Mouse (Mus musculus) MEL (cell line): ENCODE results near the gene Rubcn. TPM values are rescaled to one million over a fixed set of nuclear protein-coding genes. Genes with fewer than 3 reads are reported as not detected.

Source experiments
- DNase-seq: peaks from one replicate; pipeline ENCODE4 v3.0.0; 2011; ENCODE audit warnings: low read depth, low spot score
- H3K27ac ChIP-seq: 2 replicates; pipeline ENCODE4 v1.5.1; 2012; ENCODE audit warnings: low read depth, mild to moderate bottlenecking, control low read depth, low read length, moderate library complexity; ENCODE audit not compliant: control insufficient read depth
- H3K27me3 ChIP-seq, 2 experiments: fragments of 150-350 bp in 1 of 2; sonication (generic) in 1 of 2; 2 replicates each; pipeline ENCODE4 v1.6.1; 2012; ENCODE audit warnings: low read length in 2 of 2, mild to moderate bottlenecking in 2 of 2, improper control_type of control experiment in 1 of 2, moderate library complexity in 1 of 2; ENCODE audit not compliant: insufficient read depth in 2 of 2, control insufficient read depth in 1 of 2
- H3K36me3 ChIP-seq, 2 experiments: 2 replicates each; pipeline ENCODE4 v1.6.1; 2012 to 2014; ENCODE audit warnings: low read length in 2 of 2, improper control_type of control experiment in 1 of 2, inconsistent platforms in 1 of 2, mild to moderate bottlenecking in 1 of 2; ENCODE audit not compliant: insufficient read depth in 2 of 2, control insufficient read depth in 1 of 2
- H3K4me1 ChIP-seq, 2 experiments: fragments of 150-350 bp in 1 of 2; sonication (generic) in 1 of 2; 2 replicates each; pipeline ENCODE4 v1.6.1; 2012; ENCODE audit warnings: low read length in 2 of 2, improper control_type of control experiment in 1 of 2, mild to moderate bottlenecking in 1 of 2; ENCODE audit not compliant: insufficient read depth in 2 of 2, control insufficient read depth in 1 of 2
- H3K4me3 ChIP-seq, 2 experiments: fragments of 150-350 bp in 1 of 2; sonication (generic) in 1 of 2; 2 replicates each; pipeline ENCODE4 v1.5.1; 2012; ENCODE audit warnings: low read depth in 2 of 2, low read length in 2 of 2, mild to moderate bottlenecking in 2 of 2, moderate library complexity in 2 of 2, control low read depth in 1 of 2, improper control_type of control experiment in 1 of 2; ENCODE audit not compliant: control insufficient read depth in 1 of 2, insufficient read depth in 1 of 2
- H3K79me2 ChIP-seq: 2 replicates; pipeline ENCODE4 v1.6.1; 2012; ENCODE audit warnings: mild to moderate bottlenecking, low read length, moderate library complexity; ENCODE audit not compliant: control insufficient read depth, poor library complexity, insufficient read depth
- H3K9ac ChIP-seq: 2 replicates; pipeline ENCODE4 v1.6.1; 2012; ENCODE audit warnings: low read depth, mild to moderate bottlenecking, control low read depth, low read length, moderate library complexity; ENCODE audit not compliant: control insufficient read depth, poor library complexity, severe bottlenecking
- H3K9me3 ChIP-seq: fragments of 150-350 bp; sonication (generic); replicated peaks from 2 replicates; pipeline ENCODE4 v1.6.1; 2012; ENCODE audit warnings: mild to moderate bottlenecking, low read length, improper control_type of control experiment, moderate library complexity; ENCODE audit not compliant: insufficient read depth
- BHLHE40 ChIP-seq: IDR thresholded peaks from 2 replicates; pipeline ENCODE4 v1.6.1; 2012; ENCODE audit warnings: low read depth, mild to moderate bottlenecking, inconsistent platforms, low read length, improper control_type of control experiment, borderline replicate concordance
- CHD1 ChIP-seq: IDR thresholded peaks from 2 replicates; pipeline ENCODE4 v1.6.1; 2012; ENCODE audit warnings: low read depth, mild to moderate bottlenecking, inconsistent platforms, low read length, improper control_type of control experiment
- CHD2 ChIP-seq: IDR thresholded peaks from 2 replicates; pipeline ENCODE4 v1.6.1; 2011; ENCODE audit warnings: low read length, improper control_type of control experiment
- CTCF ChIP-seq, 3 experiments: IDR thresholded peaks in 2 of 3; conservative IDR thresholded peaks in 1 of 3; 2 replicates each; pipeline ENCODE4 v1.5.1; 2011 to 2012; ENCODE audit warnings: low read length in 3 of 3, low read depth in 2 of 3, mild to moderate bottlenecking in 2 of 3, improper control_type of control experiment in 1 of 3, inconsistent platforms in 1 of 3, mixed read lengths in 1 of 3, moderate library complexity in 1 of 3; ENCODE audit not compliant: control insufficient read depth in 1 of 3, insufficient read depth in 1 of 3, poor library complexity in 1 of 3, severe bottlenecking in 1 of 3
- E2F4 ChIP-seq: IDR thresholded peaks from 2 replicates; pipeline ENCODE4 v1.6.1; 2011; ENCODE audit warnings: low read depth, low read length, improper control_type of control experiment, borderline replicate concordance
- ELF1 ChIP-seq: IDR thresholded peaks from 2 replicates; pipeline ENCODE4 v1.6.1; 2014; ENCODE audit warnings: low read depth, mild to moderate bottlenecking, inconsistent platforms, low read length, improper control_type of control experiment, moderate library complexity
- GABPA ChIP-seq: IDR thresholded peaks from 2 replicates; pipeline ENCODE4 v1.6.1; 2012; ENCODE audit warnings: low read depth, mild to moderate bottlenecking, inconsistent platforms, low read length, improper control_type of control experiment, moderate library complexity
- JUND ChIP-seq: IDR thresholded peaks from 2 replicates; pipeline ENCODE4 v1.6.1; 2011; ENCODE audit warnings: low read depth, mild to moderate bottlenecking, improper control_type of control experiment, low read length
- KAT2A ChIP-seq: conservative IDR thresholded peaks from 2 replicates; pipeline ENCODE4 v1.6.1; 2012; ENCODE audit warnings: low read depth, low read length, improper control_type of control experiment, inconsistent platforms
- MAFK ChIP-seq: IDR thresholded peaks from 2 replicates; pipeline ENCODE4 v1.6.1; 2011; ENCODE audit warnings: low read depth, mild to moderate bottlenecking, low read length, improper control_type of control experiment, borderline replicate concordance
- MAX ChIP-seq: IDR thresholded peaks from 2 replicates; pipeline ENCODE4 v1.6.1; 2011; ENCODE audit warnings: low read length, improper control_type of control experiment
- MAZ ChIP-seq: IDR thresholded peaks from 2 replicates; pipeline ENCODE4 v1.6.1; 2012; ENCODE audit warnings: low read depth, mild to moderate bottlenecking, inconsistent platforms, low read length, improper control_type of control experiment
- MEF2A ChIP-seq: IDR thresholded peaks from 2 replicates; pipeline ENCODE4 v1.6.1; 2014; ENCODE audit warnings: low read depth, mild to moderate bottlenecking, inconsistent platforms, low read length, improper control_type of control experiment; ENCODE audit not compliant: poor library complexity, insufficient replicate concordance, severe bottlenecking; ENCODE audit errors: extremely low read depth
- MYB ChIP-seq: IDR thresholded peaks from 2 replicates; pipeline ENCODE4 v1.6.1; 2011; ENCODE audit warnings: mild to moderate bottlenecking, low read depth, low read length, improper control_type of control experiment
- MYC ChIP-seq: IDR thresholded peaks from 2 replicates; pipeline ENCODE4 v1.6.1; 2011; ENCODE audit warnings: low read depth, mild to moderate bottlenecking, low read length, improper control_type of control experiment, moderate library complexity
- NELFE ChIP-seq: IDR thresholded peaks from 2 replicates; pipeline ENCODE4 v1.6.1; 2011; ENCODE audit warnings: low read depth, low read length, improper control_type of control experiment
- NRF1 ChIP-seq: IDR thresholded peaks from 2 replicates; pipeline ENCODE4 v1.6.1; 2014; ENCODE audit warnings: low read depth, mild to moderate bottlenecking, inconsistent platforms, low read length, improper control_type of control experiment, moderate library complexity; ENCODE audit not compliant: poor library complexity, insufficient read depth, severe bottlenecking
- POLR2A ChIP-seq, 2 experiments: IDR thresholded peaks; 2 replicates each; pipeline ENCODE4 v1.6.1; 2011 to 2012; ENCODE audit warnings: low read length in 2 of 2, mild to moderate bottlenecking in 2 of 2, control low read depth in 1 of 2, improper control_type of control experiment in 1 of 2, low read depth in 1 of 2, moderate library complexity in 1 of 2; ENCODE audit not compliant: control insufficient read depth in 1 of 2, insufficient read depth in 1 of 2, poor library complexity in 1 of 2
- POLR2AphosphoS2 ChIP-seq: IDR thresholded peaks from 2 replicates; pipeline ENCODE4 v1.6.1; 2011; ENCODE audit warnings: low read length, improper control_type of control experiment
- POLR2AphosphoS5 ChIP-seq: IDR thresholded peaks from 2 replicates; pipeline ENCODE4 v1.6.1; 2012; ENCODE audit warnings: low read depth, borderline replicate concordance, mild to moderate bottlenecking, inconsistent platforms, low read length, moderate library complexity, mixed read lengths
- RAD21 ChIP-seq: IDR thresholded peaks from 2 replicates; pipeline ENCODE4 v1.6.1; 2011; ENCODE audit warnings: mild to moderate bottlenecking, low read depth, low read length, improper control_type of control experiment
- RCOR1 ChIP-seq: IDR thresholded peaks from 2 replicates; pipeline ENCODE4 v1.6.1; 2012; ENCODE audit warnings: low read depth, mild to moderate bottlenecking, inconsistent platforms, low read length, improper control_type of control experiment
- SIN3A ChIP-seq: IDR thresholded peaks from 2 replicates; pipeline ENCODE4 v1.6.1; 2012; ENCODE audit warnings: low read length, improper control_type of control experiment, inconsistent platforms
- SMC3 ChIP-seq: IDR thresholded peaks from 2 replicates; pipeline ENCODE4 v1.6.1; 2011; ENCODE audit warnings: low read depth, low read length, improper control_type of control experiment
- TBP ChIP-seq: IDR thresholded peaks from 2 replicates; pipeline ENCODE4 v1.8.0; 2011; ENCODE audit warnings: low read depth, low read length, improper control_type of control experiment
- TCF12 ChIP-seq: IDR thresholded peaks from 2 replicates; pipeline ENCODE4 v1.6.1; 2014; ENCODE audit warnings: low read depth, mild to moderate bottlenecking, inconsistent platforms, low read length, improper control_type of control experiment, moderate library complexity
- UBTF ChIP-seq: IDR thresholded peaks from 2 replicates; pipeline ENCODE4 v1.6.1; 2012; ENCODE audit warnings: low read depth, mild to moderate bottlenecking, inconsistent platforms, low read length, improper control_type of control experiment, moderate library complexity, borderline replicate concordance; ENCODE audit not compliant: insufficient read depth
- USF1 ChIP-seq: IDR thresholded peaks from 2 replicates; pipeline ENCODE4 v1.6.1; 2014; ENCODE audit warnings: low read depth, mild to moderate bottlenecking, inconsistent platforms, low read length, improper control_type of control experiment, moderate library complexity
- ZC3H11A ChIP-seq: IDR thresholded peaks from 2 replicates; pipeline ENCODE4 v1.6.1; 2012; ENCODE audit warnings: low read depth, mild to moderate bottlenecking, inconsistent platforms, low read length, improper control_type of control experiment
- ZKSCAN1 ChIP-seq: IDR thresholded peaks from 2 replicates; pipeline ENCODE4 v1.6.1; 2012; ENCODE audit warnings: low read depth, mild to moderate bottlenecking, inconsistent platforms, low read length, improper control_type of control experiment, moderate library complexity
- ZMIZ1 ChIP-seq: IDR thresholded peaks from 2 replicates; pipeline ENCODE4 v1.6.1; 2012; ENCODE audit warnings: low read depth, mild to moderate bottlenecking, inconsistent platforms, low read length, improper control_type of control experiment, moderate library complexity
- ZNF384 ChIP-seq: IDR thresholded peaks from 2 replicates; pipeline ENCODE4 v1.6.1; 2012; ENCODE audit warnings: low read depth, mild to moderate bottlenecking, inconsistent platforms, low read length, improper control_type of control experiment
- polyA plus RNA-seq, 2 experiments: library from polyadenylated mRNA; stranded (reverse) in 1 of 2; unstranded in 1 of 2; fragments of >175 nt in 1 of 2; fragments of >200 nt in 1 of 2; gene quantifications; 2 replicates each; pipeline versions ENCODE4 v1.2.1 to v1.2.4; 2012; ENCODE audit warnings: low replicate concordance in 2 of 2, low read depth in 1 of 2; ENCODE audit not compliant: insufficient read length in 2 of 2, insufficient read depth in 1 of 2, missing spikeins in 1 of 2
- total RNA-seq: library from RNA; depleted of rRNA; stranded (reverse); fragments of 300-350 nt; gene quantifications from 2 replicates; pipeline ENCODE4 v1.2.3, GENCODE M21; 2012

Rubcn gene
- total and polyA plus RNA-seq, 3 experiments = 10.2 to 14.6 TPM; not detected in 1

GRCm38 (mm10) chr16:32813771-32814170, 63.8 kb downstream of the Rubcn start:
- H3K27me3 ChIP-seq = no peaks in the 10 kb centered on the region
- peaks cover 0 to 7% of the 10 kb centered on the region in 2 experiments; a peak in 2 of 4 replicates for H3K4me1 ChIP-seq
- no peak overlapping the region for H3K27ac ChIP-seq
- H3K36me3 ChIP-seq = peaks cover 0 to 3% of the 10 kb centered on the region in 2 experiments; a peak in 1 of 4 replicates
- H3K9me3 ChIP-seq = no peaks in the 10 kb centered on the region
- H3K79me2 ChIP-seq = no peaks in the 10 kb centered on the region
- H3K4me3 ChIP-seq = no peak overlapping the region; a peak in 1 of 4 replicates
- TF ChIP-seq ZKSCAN1 (no peak), GABPA (no peak)
- DNase-seq = no peak
- peak overlapping the region; percentile 24; the same call in 1 of the 2 replicates for H3K9ac ChIP-seq

GRCm38 (mm10) chr16:32813362-32813761, 64.2 kb downstream of the Rubcn start:
- peak; percentile 81 for DNase-seq
- H3K9ac ChIP-seq = peak overlapping the region; percentile 80
- peak; percentile 57 for TF ChIP-seq RAD21
- peak; percentile 74 for TF ChIP-seq SIN3A
- no peak for TF ChIP-seq ELF1
- TF ChIP-seq MYC = peak; percentile 95
- peak; percentile 81 for TF ChIP-seq MAX
- TF ChIP-seq POLR2AphosphoS2 = no peak
- no peak for TF ChIP-seq TCF12
- TF ChIP-seq CTCF (IDR thresholded peaks at IDR 0.05 in 2 of 3, conservative IDR thresholded peaks at IDR 0.05 in 1 of 3; ENCODE audit: control insufficient read depth in 1 of 3, insufficient read depth in 1 of 3, low read depth in 2 of 3, low read length in 3 of 3, poor library complexity in 1 of 3, severe bottlenecking in 1 of 3) = peak; percentile 36 to 81 (median 65)
- TF ChIP-seq POLR2AphosphoS5 = no peak
- no peak for TF ChIP-seq ZKSCAN1
- TF ChIP-seq RCOR1 = no peak
- TF ChIP-seq POLR2A (IDR thresholded peaks at IDR 0.05; ENCODE audit: control insufficient read depth in 1 of 2, insufficient read depth in 1 of 2, low read depth in 1 of 2, low read length in 2 of 2, poor library complexity in 1 of 2) = no peak
- no peak for TF ChIP-seq ZMIZ1
- no peak for TF ChIP-seq MAFK
- no peak for TF ChIP-seq CHD2
- TF ChIP-seq GABPA = no peak
- no peak for TF ChIP-seq MAZ
- TF ChIP-seq E2F4 = no peak
- TF ChIP-seq NRF1 = no peak
- TF ChIP-seq NELFE = no peak
- no peak for TF ChIP-seq USF1
- TF ChIP-seq ZC3H11A = no peak; the same call in 1 of the 2 replicates
- TF ChIP-seq MEF2A = no peak
- no peak for TF ChIP-seq CHD1
- no peak for TF ChIP-seq MYB
- no peak for TF ChIP-seq KAT2A
- TF ChIP-seq UBTF = no peak
- peak; percentile 57 for TF ChIP-seq SMC3
- no peak for TF ChIP-seq ZNF384
- TF ChIP-seq TBP = no peak
- no peak for TF ChIP-seq BHLHE40
- no peak for TF ChIP-seq JUND

More at GRCm38 (mm10) chr16:32813362-32813761, 64.2 kb downstream of the Rubcn start:
- Histone ChIP-seq H3K27me3 (no peaks in the 10 kb centered on the region), H3K36me3 (peaks cover 0 to 3% of the 10 kb centered on the region in 2 experiments; a peak in 1 of 4 replicates), H3K27ac (no peak overlapping the region), H3K79me2 (no peaks in the 10 kb centered on the region), H3K4me1 (peaks cover 0 to 7% of the 10 kb centered on the region in 2 experiments; a peak in 2 of 4 replicates), H3K4me3 (peak overlapping the region; percentile 72 to 87), H3K9me3 (no peaks in the 10 kb centered on the region)
